Mouse (Mus musculus): Measurements from ENCODE around the gene 4931406P16Rik.

Gene 4931406P16Rik

DNA sequence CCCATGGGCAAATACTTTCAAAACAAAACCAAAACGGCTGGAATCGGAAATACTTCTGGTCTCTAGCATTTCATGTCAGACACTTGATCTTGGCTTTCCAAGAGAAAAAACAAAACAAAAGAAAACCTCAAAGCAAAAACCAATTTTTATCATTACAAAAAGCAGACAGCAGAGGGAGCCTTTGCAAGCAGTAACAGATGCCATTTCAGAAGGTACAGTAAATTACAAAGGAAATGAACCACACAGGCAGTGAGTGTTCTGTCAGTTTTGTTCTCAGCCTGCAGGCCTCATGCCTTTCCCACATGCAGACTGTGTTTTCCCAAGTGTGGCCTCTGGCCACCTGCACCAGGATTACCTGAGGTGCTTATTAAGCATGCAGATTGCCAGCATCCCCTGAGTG lies 61.3 kb downstream of the 4931406P16Rik start:
- in situ Hi-C loops (cut with MseI, MboI) = no loop called here

DNA sequence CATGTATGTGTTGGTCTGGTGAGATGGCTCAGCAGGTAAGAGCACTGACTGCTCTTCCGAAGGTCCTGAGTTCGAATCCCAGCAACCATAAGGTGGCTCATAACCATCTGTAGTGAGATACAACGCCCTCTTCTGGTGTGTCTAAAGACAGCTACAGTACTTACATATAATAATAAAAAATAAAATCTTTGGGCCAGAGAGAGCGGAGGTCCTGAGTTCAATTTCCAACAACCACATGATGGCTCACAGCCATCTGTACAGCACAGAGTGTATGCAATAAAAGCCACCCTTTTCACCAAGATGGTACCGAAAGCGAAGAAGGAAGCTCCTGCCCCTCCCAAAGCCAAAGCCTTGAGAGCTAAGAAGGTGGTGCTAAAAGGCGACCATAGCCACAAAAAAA lies 62.6 kb downstream of the 4931406P16Rik start, which contains the start of gene Gm6096:
Gm6096 (plus strand) TSS at position 301 of the 400 bp plus-strand sequence.
- in situ Hi-C loops (cut with MseI, MboI) = no loop called here

DNA sequence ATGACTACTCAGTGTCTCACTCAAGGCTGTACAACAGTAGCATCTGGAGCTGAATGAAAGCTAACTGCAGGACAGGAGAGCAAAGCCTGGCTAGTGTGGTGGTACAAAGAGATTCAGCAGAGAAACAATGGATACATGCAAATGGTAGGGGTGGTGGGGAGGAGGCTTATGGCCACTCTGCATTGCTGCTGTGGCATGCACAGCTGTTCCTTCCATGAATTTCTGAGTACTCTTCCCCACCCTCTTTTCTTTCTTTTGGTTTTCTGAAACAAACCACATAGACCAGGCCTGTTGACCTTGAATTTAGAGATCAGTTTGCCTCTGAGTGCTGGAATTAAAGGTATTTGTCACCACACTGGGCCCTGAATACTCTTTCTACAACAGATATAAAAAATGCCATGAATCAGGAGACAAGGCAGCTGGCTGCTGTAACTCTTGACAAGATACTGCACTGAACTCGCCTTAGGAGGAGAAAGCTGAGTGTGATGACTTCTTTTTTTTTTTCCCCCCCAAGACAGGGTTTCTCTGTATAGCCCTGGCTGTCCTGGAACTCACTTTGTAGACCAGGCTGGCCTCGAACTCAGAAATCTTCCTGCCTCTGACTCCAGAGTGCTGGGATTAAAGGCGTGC lies 66.4 kb downstream of the 4931406P16Rik start:
- in situ Hi-C loops (cut with MseI, MboI) = loop anchor here in 1 of 2 experiments (5.0 kb wide), 1 partner anchor 105 kb away; no protein-coding TSS in a partner anchor

DNA sequence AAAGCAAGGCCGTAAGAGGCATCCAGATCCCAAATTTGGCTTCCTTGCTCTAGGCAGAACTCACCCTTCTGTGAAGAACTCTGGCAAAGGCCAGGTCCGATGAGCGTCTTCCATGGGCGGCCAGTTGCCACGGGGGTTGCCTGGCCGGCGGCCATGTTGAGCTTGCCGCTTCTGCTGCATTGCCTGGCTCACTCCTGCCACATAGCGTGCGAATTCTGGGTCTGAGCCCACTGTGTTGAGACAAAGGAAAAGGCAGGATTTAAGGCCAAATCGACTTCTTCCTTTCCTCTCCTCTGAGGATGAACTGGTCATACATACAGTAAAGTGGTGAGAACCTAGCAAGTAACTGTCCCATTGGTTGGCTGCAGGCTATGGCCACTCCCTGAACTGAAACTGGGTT lies 71.2 kb downstream of the 4931406P16Rik start:
- in situ Hi-C loops (cut with MseI, MboI) = no loop called here

DNA sequence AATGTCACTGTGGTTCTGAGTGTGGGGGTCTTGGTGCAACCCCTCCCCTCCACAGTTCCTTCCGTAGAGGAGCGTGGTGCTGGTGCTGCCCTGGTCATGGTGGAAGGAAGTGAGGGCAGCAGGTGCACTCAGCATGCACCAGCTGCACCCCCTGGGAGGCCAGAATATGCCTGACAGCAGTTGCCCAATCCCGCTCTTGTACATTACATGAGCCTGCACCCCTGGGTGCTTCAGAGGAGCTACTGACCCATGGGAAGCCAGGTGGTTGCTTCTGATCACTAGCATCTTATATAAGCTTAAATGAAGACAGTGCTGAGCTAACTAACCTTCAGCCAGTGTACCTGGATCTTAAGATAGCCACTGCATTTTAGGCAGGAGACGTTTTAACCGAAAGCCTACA lies 75.3 kb downstream of the 4931406P16Rik start:
- in situ Hi-C loops (cut with MseI, MboI) = no loop called here

DNA sequence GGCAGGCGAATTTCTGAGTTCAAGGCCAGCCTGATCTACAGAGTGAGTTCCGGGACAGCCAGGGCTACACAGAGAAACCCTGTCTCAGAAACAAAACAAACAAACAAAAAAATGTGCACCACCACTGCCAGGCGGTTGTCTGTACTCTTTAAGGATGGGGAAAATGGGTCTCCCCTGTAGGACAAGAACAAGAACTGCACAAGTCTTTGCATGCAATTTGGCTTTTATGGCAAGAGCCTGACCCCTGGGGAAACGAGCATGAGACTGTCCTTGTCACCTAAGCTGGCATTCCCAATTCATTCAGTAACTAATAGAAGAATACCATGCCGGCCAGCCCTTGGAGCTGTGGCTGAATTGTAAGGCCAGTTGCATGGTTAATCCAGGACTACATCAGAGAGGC lies 77.7 kb downstream of the 4931406P16Rik start:
- in situ Hi-C loops (cut with MseI, MboI) = no loop called here

DNA sequence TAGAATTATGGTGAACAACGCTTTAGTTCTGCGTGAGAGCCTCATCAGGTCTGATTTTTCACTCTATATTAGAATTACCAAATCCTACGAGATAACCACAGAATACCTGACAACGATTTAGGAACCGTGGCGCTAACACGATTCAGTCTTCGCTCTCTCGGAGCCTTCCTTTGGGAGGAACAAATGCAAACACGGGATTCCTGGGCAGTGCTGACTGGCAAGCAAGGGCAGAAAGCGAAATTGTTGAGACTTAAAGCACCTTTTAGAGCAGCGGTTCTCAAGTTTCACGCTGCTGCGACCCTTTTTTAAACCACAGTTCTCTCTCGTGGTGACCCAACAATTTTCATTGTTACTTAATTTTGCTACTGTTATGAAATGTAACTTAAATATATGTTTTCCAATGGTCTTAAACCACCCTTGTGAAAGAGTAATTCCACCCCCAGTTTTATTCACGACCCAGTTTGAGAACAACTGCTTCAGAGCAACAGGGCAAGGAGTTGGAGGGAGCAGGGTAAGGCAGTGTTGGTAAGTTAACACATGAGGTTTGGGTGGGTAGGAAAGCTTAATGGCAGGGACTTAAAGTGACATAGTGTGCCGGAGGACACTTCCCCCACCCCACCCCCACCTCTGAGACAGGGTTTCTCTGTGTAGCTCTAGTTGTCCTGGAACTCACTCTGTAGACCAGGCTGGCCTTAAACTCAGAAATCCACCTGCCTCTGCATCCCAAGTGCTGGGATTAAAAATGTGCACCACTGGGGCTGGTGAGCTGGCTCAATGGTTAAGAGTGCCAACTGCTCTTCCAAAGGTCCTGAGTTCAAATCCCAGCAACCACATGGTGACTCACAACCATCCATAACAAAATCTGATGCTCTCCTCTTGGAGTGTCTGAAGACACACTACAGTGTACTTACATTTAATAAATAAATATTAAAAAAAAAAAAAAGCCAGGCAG lies 78.5 kb downstream of the 4931406P16Rik start:
- in situ Hi-C loops (cut with MseI, MboI) = no loop called here

DNA sequence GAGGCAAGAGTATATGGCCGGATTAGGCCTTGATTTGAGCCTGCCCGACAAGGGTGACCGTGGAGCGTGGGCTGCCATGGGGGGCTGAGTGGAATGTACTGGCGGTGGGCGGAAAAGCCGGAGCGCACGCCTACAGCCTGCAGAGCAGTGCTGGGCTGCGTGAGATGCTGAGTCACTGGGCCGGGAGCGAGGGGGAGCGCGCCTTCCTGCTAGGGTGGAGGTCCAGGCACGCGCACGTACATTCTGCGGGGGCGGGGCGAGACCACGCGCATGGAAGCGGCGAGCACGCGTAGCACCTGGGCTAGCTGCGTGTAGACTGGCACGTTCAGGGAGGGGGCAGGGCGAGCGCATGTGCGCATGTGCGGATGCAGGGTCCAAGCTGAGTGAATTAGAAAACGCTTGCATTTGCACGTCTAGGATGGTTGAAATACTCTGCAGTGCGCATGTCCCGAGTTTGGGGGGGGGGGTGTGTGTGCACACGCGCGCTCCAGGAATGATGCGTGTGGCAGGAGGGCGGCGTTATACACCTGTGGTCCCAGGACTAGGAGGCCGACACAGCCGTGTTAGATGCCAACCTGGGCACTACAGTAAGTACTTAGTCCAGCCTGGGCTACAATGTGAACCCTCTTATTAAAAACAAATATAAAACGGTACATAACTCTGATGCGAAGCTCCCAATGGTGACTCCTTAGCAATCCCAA lies 79.3 kb downstream of the 4931406P16Rik start:
- in situ Hi-C loops (cut with MseI, MboI) = no loop called here

DNA sequence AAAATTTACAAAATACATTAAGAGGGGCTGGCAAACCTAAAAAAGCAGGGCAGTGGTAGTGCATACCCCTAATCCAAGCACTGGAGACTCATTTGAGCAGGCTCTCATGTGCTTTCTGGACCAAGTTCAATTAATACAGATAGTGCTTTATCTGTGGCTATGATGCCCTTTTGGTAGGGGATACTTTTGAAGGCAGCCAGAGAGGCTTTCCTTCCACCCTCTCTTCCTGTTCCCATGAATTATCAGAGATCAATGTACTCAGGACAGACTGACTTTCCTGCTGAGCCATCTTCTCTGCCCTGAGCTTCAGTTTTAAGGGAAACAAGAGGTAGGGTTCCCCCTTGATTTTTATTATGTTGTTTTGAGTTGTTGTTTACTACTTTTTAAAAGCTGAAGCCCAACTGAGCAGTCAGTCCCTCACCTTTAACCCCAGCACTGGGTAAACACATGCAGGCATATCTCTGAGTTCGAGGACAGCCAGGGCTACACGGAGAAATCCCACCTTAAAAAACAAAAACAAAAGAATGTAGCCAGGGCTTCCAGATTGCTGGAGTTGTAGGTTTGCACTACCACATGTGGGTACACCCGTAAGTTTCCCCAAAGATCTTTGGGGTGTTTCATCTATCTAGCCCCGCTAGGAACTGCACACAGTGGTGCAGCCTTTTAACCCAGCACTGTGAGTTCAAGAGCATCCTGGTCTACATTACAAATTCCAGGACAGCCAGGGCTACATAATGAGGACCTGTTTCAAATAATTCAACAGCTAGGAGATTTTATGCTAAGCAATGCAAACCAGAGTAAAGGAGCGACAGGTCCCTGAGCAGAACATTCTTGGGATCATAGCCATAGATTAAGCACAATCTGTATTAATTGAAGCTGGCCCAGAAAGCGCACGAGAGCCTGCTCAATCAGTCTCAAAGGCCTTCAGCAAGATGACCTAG lies 80.3 kb downstream of the 4931406P16Rik start:
- in situ Hi-C loops (cut with MseI, MboI) = no loop called here

DNA sequence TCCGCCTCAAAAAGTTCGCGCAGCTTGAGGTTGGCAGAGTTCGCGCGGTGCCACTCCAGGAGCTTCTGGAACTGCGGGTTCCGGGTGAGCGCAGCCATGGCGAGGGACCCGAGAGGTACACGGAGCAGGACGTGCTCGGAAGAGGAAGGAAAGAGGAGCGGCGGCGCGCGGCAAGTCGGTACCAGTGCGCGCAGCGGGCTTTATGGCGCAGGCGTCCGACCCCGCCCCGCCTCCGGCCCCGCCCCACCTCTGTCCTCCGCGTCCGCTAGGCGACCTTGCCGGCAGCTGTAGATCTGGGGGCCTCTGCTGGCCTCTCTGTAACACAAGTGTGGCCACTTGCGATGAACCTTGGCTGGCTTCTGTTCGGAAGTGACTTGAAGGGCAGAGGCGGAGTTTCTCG lies 83.2 kb downstream of the 4931406P16Rik start, which contains the start of gene Gpi1:
Gpi1 (minus strand) TSS at position 221 of the 400 bp plus-strand sequence.
- in situ Hi-C loops (cut with MseI, MboI) = no loop called here

DNA sequence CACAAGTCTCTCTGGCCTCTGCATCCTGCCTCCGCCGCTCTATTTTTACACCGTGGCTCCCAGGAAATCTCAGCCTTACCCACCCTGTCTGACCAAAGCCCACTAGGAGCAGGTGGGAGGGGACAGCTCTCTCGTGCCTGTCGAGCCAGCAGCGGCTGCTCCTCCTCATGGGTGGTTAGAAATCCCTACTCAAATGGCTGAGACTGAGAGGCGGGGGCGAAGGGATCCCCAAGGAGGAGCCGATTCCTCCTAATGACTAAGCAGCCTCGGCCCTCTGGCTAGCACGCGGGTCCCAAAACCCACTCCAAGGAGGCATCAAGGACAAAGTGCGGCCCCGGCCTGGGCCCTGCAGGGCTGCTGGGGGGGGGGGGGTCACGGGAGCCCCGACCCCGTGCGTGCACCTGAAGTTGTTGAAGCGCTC lies 83.7 kb downstream of the 4931406P16Rik start:
- in situ Hi-C loops (cut with MseI, MboI) = no loop called here

DNA sequence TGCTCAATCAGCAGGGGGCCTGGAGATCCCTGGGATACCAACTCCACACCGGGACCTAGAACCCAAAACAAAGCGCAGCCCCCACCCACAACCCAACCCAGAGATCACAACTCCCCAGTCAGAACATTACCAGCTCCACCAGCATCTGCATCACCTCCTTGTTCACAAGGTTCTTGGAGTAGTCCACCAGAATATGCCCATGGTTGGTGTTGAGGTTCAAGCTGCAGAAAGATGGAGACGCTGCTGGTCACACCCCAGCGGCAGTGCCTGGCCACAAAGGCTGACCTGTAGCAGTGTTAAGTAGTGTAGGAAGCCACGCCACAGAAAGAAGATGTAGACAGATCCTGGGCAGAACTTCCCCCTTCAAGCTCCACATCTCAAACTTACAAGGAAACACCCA lies 84.2 kb downstream of the 4931406P16Rik start:
- in situ Hi-C loops (cut with MseI, MboI) = no loop called here

DNA sequence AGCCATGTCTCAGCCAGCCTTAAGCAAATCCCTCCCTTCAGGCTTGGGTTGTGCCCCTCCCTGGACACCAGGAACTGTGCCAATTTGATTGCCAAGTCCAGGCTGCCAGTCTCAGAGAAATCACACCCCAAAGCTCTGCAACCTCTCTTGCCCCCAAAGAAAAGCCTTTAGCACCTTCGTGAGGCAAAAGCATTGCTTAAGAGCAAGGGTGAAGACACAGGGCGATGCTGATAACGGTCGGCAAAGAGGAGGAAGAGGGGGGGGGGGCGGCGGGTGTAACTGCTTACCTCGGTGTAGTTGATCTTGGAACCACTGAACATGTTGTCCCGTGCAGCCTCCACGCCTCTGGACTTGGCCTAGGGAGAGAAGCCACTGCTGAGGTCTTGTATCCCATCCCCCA lies 84.7 kb downstream of the 4931406P16Rik start:
- in situ Hi-C loops (cut with MseI, MboI) = no loop called here

DNA sequence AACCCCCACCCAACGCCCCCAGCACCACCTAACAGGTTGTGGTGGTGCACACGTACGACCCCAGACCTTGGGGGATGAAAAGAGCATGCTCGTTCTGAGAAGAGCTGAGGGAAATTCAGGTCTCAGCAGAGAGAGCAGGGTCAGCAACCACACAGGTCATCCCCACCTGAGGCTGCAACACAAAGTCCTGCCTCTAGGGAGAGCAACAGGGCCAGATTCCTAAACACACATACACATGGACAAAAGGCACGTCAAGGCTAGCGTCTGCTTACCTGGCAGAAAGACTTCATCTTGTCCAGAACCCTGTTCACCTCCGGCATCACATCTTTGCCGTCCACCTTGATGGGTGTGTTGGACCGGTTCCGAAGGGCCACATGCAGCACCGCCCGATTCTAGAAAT lies 86.5 kb downstream of the 4931406P16Rik start:
- in situ Hi-C loops (cut with MseI, MboI) = no loop called here

DNA sequence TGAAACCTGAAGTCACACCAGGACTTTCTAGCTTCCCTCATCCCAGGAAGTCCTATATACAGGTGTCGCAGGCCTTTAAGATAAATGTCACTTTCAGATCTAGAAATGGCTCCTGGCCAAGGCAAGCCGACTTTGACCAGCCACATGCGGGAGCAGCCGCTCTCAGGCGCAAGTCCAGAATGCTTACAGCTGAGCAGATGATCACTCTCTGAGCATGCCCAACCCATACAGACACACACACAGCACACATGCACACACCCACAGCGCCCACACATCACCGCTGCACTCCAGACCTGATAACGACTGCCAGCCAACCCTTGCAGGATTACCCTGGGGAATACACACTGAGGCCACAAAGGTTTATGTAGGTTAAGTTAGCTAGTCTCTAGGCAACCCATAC lies 87.3 kb downstream of the 4931406P16Rik start:
- in situ Hi-C loops (cut with MseI, MboI) = no loop called here

DNA sequence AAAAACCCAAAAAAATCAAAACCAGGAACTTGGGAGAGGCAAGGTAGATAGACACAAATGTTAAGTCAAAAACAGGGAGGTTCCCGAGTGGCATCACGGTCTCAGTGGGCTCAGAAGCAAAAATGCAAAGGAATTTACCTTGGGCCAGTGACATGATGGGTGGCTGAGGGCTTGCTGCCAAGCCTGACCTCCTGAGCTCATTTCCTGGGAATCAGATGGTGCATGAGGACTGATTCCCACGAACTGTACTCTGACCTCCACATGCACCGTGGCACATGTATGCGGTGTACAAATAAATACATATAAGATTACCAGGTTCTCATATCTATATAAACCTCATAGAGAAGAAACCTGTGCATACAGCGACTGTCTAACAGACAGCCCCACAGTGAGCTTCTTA lies 89.0 kb downstream of the 4931406P16Rik start:
- in situ Hi-C loops (cut with MseI, MboI) = no loop called here

DNA sequence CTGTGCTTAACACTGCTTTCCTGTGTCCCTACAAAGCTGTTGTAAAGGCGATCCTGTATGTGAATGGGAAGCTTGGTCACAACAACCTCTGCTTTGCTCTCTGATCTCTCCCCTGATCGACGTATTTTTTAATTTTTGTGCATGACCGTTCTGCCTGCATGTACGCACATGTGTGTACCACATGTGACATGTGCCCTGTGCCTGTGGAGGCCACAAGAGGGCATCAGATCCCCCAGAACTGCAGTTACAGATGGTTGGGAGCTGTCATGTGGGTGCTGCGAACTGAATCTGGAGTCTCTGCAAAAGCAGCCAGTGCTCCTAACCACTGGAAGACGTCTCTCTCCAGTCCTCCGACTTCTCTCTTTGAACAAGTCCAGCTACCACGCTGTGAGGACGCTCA lies 91.0 kb downstream of the 4931406P16Rik start:
- in situ Hi-C loops (cut with MseI, MboI) = no loop called here

DNA sequence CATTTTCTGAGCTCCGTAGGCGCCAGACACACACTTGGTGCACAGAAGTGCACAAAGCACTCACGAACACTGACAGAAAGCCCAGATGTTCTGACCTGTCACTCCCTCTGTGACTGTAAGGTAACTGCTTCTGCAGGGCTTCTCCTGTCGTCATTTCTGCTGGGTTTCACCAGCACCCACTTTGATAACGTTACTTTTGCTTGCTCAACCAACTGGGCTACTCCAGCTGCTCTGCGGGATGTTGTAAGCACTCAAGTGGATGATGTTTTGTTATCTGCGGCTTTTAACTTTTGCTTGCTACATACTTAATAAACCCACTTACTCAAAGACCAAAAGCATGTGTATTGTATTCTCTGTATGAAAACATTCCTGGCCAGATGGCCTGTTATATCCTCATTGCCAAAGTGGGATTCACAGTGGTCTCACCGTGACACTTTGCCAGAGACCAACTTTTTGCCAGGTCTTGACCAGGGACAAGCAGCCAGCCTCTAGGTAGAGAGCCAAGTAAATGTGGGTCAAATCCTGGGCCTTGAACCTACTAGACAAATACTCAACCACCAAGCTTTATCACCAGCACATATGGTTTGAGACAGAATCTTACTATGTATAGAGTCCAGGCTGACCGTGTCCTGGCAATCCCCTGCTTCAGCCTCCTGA lies 91.6 kb downstream of the 4931406P16Rik start:
- in situ Hi-C loops (cut with MseI, MboI) = no loop called here

DNA sequence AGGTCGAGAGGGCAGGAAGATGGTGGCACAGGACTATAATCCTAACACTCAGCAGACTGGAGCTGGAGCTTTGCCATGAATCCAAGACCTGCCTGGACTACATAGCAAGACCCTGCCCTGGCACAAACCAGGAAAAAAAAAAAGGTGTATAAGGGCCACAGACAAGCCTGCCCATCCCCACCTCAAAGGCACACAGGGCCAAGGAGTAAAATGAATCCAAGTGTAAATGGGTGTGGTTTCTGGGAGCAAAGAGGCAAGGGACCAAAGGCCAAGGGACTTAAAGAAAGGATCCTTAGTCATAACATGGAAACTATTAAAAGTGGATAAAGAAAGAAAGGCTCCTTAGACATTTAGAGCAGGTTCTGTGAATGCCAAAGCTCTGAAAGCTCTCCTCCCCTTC lies 94.9 kb downstream of the 4931406P16Rik start:
- in situ Hi-C loops (cut with MseI, MboI) = no loop called here

DNA sequence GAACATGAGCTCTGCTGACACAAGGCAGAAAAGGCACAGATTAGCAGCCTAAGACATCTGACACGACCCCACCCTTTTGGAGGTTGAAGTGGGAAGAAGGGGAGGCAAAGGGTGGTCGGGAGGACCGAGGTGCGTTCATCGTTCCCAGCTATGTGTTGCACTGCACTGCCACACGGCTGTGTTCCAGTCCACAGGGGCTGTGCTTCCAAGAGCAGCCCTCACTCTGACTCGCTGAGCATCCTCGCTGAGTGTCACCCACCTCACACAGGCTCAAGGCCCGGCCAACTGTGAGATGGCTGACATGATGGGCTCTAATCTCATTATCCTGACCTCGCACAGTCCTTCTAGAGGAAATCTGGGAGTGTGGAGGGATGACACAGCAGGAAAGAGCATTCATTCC lies 96.9 kb downstream of the 4931406P16Rik start:
- in situ Hi-C loops (cut with MseI, MboI) = no loop called here
